Mouse (Mus musculus): Measurements from ENCODE around the gene Pelo. TPM values are rescaled to one million over a fixed set of nuclear protein-coding genes. Genes with fewer than 3 reads are reported as not detected.

Pelo gene
- total RNA-seq (2014; rRNA removed; ENCODE audit: low replicate concordance) = 25.7 and 30.2 TPM in 2 replicates
- 7.1 and 7.8 TPM in 2 replicates for polyA plus RNA-seq (2015; fragmentation: Nextera tagmentation; extraction: Ambion mirVana)

- TF ChIP-seq CTCF (IDR thresholded peaks at IDR 0.05; ENCODE audit: low read depth) = no peak
- 0 out of 2 replicates have a peak, but pooled peaks have one; percentile 61 for TF ChIP-seq EP300 (IDR thresholded peaks at IDR 0.05; ENCODE audit: low read depth)
- Histone ChIP-seq H3K9ac (replicated peaks; ENCODE audit: low read depth, low read length) (peak within 1 kb of the TSS; percentile 73), H3K4me3 (ENCODE audit: low read depth, low read length) (peak within 1 kb of the TSS; percentile 67), H3K4me1 (ENCODE audit: control insufficient read depth, insufficient read depth) (peaks cover 45% of the 10 kb centered on the region), H3K27ac (ENCODE audit: low read depth) (peak within 1 kb of the TSS; percentile 93), H3K4me2 (ENCODE audit: low read depth, low read length) (peak within 1 kb of the TSS; percentile 92), H3K9me3 (replicated peaks; ENCODE audit: control insufficient read depth, low read length) (no peaks in the 10 kb centered on the region), H3K36me3 (replicated peaks; ENCODE audit: control insufficient read depth, insufficient read depth, low read length) (peaks cover 13% of the 10 kb centered on the region), H3K27me3 (ENCODE audit: control insufficient read depth, insufficient read depth, low read length) (no peaks in the 10 kb centered on the region)
- WGBS = under 1% methylated on average over 60 of the region's 60 CpGs
- peak; percentile 93 for ATAC-seq (ENCODE audit: insufficient read depth, low read depth)
- peak; percentile 95 for DNase-seq (ENCODE audit: low spot score)
Measured at GRCm38 (mm10) chr13:115090069-115090976, at the start of gene Pelo. Pelo (minus strand) TSS chr13:115090186.

DNA sequence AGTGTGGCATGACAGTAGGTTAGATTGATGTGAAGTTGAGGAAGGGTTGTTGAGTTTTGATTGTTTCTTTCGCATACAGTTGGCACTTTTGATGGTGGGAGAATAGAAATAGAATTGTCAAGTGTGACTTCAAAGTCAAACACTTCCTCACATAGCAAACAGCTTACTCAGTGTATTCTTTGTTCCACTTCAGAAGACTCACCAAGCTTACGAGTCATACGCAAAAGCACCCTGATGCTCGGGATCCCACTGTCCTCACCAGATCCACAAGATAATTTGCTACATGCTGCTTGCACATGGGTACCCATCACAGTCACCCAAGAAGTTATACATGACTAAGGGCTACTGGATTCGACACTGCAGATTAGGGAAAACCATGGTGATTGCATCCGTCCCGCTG is 48.5 kb upstream of the Pelo start:
- no peak overlapping the region for H3K27ac ChIP-seq (ENCODE audit: low read depth)
- no peak overlapping the region for H3K4me3 ChIP-seq (ENCODE audit: low read depth, low read length)
- H3K27me3 ChIP-seq (ENCODE audit: control insufficient read depth, insufficient read depth, low read length) = no peaks in the 10 kb centered on the region
- H3K9me3 ChIP-seq (replicated peaks; ENCODE audit: control insufficient read depth, low read length) = no peaks in the 10 kb centered on the region
- no peak for DNase-seq (ENCODE audit: low spot score)
- H3K36me3 ChIP-seq (replicated peaks; ENCODE audit: control insufficient read depth, insufficient read depth, low read length) = no peaks in the 10 kb centered on the region
- H3K9ac ChIP-seq (replicated peaks; ENCODE audit: low read depth, low read length) = no peak overlapping the region
- no peak for ATAC-seq (ENCODE audit: insufficient read depth, low read depth)
- H3K4me2 ChIP-seq (ENCODE audit: low read depth, low read length) = no peak overlapping the region
- TF ChIP-seq EP300 (IDR thresholded peaks at IDR 0.05; ENCODE audit: low read depth) (no peak), CTCF (IDR thresholded peaks at IDR 0.05; ENCODE audit: low read depth) (no peak)
- H3K4me1 ChIP-seq (ENCODE audit: control insufficient read depth, insufficient read depth) = no peaks in the 10 kb centered on the region
- WGBS = 80% methylated on average over 7 of the region's 7 CpGs

DNA sequence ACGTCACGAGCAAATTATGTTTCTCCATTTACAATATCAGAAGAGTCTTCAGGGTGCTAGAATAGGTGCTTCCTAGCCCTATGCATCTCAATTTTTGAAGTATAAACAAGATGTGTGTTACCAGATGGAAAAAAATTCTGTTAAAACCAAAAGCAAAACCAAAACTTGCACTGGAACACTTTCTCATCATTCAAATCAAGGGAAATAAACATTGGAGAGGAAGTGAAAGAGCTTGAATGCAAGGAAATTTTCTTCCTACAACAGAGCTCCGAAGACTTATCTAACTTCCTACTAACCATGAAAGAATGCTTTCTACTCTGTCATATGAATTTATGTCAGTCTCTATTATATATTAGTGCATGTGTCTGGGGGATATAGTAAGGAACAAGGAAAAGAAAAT is 46.8 kb upstream of the Pelo start:
- H3K9me3 ChIP-seq (replicated peaks; ENCODE audit: control insufficient read depth, low read length) = no peaks in the 10 kb centered on the region
- H3K27me3 ChIP-seq (ENCODE audit: control insufficient read depth, insufficient read depth, low read length) = no peaks in the 10 kb centered on the region
- H3K4me1 ChIP-seq (ENCODE audit: control insufficient read depth, insufficient read depth) = peaks cover 4% of the 10 kb centered on the region; the same call in 1 of the 2 replicates
- no peak overlapping the region for H3K4me3 ChIP-seq (ENCODE audit: low read depth, low read length)
- no peak for TF ChIP-seq EP300 (IDR thresholded peaks at IDR 0.05; ENCODE audit: low read depth)
- no peak for TF ChIP-seq CTCF (IDR thresholded peaks at IDR 0.05; ENCODE audit: low read depth)
- no peak overlapping the region for H3K4me2 ChIP-seq (ENCODE audit: low read depth, low read length)
- no peak overlapping the region; the same call in 1 of the 2 replicates for H3K27ac ChIP-seq (ENCODE audit: low read depth)
- no peak for DNase-seq (ENCODE audit: low spot score)
- no peaks in the 10 kb centered on the region for H3K36me3 ChIP-seq (replicated peaks; ENCODE audit: control insufficient read depth, insufficient read depth, low read length)
- H3K9ac ChIP-seq (replicated peaks; ENCODE audit: low read depth, low read length) = no peak overlapping the region
- 64% methylated on average over 3 of the region's 3 CpGs for WGBS
- ATAC-seq (ENCODE audit: insufficient read depth, low read depth) = no peak

DNA sequence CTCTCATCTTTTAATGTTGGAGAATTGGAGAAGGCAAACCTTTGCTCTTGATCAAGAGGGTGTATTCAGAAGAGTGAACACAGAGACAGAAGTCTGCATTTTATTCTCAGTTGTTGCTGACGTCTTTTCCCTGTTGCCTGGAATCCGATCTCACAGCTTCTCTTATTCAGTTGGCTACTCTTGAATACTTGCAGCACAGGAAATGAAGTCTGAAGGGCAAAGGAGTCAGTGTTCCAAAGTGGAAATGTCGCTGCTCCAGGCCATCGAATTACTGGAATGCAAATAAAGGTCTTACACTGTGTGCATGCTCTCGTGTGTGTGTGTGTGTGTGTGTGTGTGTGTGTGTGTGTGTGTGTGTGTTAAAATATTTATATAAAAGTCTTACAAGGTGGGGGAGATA is 42.4 kb upstream of the Pelo start:
- ATAC-seq (ENCODE audit: insufficient read depth, low read depth) = no peak

DNA sequence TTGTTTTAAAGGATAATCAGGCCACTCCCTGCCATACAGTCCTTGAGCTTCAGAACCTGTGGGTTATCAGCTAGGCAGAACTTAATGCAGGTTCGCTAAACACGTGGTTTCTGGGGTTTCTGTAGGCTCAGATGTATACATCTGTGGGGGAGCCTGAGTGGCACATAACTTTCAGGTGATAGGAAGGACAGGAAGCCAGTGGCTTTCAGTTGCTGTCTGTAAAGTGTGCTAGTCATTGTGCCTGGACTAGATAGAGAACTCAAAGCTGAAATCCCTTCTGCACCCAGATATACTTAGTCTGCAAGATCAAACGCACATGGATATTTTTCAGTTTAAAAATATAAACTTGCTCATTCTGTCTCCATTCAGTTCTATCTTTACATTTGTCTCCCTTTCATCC is 41.4 kb upstream of the Pelo start:
- Histone ChIP-seq H3K4me1 (ENCODE audit: control insufficient read depth, insufficient read depth) (peaks cover 4% of the 10 kb centered on the region; the same call in 1 of the 2 replicates), H3K4me2 (ENCODE audit: low read depth, low read length) (no peak overlapping the region), H3K36me3 (replicated peaks; ENCODE audit: control insufficient read depth, insufficient read depth, low read length) (no peaks in the 10 kb centered on the region), H3K27me3 (ENCODE audit: control insufficient read depth, insufficient read depth, low read length) (no peaks in the 10 kb centered on the region), H3K27ac (ENCODE audit: low read depth) (no peak overlapping the region), H3K9ac (replicated peaks; ENCODE audit: low read depth, low read length) (no peak overlapping the region), H3K4me3 (ENCODE audit: low read depth, low read length) (no peak overlapping the region), H3K9me3 (replicated peaks; ENCODE audit: control insufficient read depth, low read length) (no peaks in the 10 kb centered on the region)
- WGBS = 56% methylated on average over 3 of the region's 3 CpGs
- DNase-seq (ENCODE audit: low spot score) = no peak
- ATAC-seq (ENCODE audit: insufficient read depth, low read depth) = no peak
- no peak for TF ChIP-seq CTCF (IDR thresholded peaks at IDR 0.05; ENCODE audit: low read depth)
- TF ChIP-seq EP300 (IDR thresholded peaks at IDR 0.05; ENCODE audit: low read depth) = no peak

More for the DNA sequence above, 42.4 kb upstream of the Pelo start:
- Histone ChIP-seq H3K27ac (ENCODE audit: low read depth) (peak overlapping the region; percentile 48; the same call in 1 of the 2 replicates), H3K4me1 (ENCODE audit: control insufficient read depth, insufficient read depth) (peaks cover 4% of the 10 kb centered on the region; the same call in 1 of the 2 replicates), H3K9me3 (replicated peaks; ENCODE audit: control insufficient read depth, low read length) (no peaks in the 10 kb centered on the region), H3K4me2 (ENCODE audit: low read depth, low read length) (no peak overlapping the region), H3K9ac (replicated peaks; ENCODE audit: low read depth, low read length) (no peak overlapping the region), H3K27me3 (ENCODE audit: control insufficient read depth, insufficient read depth, low read length) (no peaks in the 10 kb centered on the region), H3K4me3 (ENCODE audit: low read depth, low read length) (no peak overlapping the region), H3K36me3 (replicated peaks; ENCODE audit: control insufficient read depth, insufficient read depth, low read length) (no peaks in the 10 kb centered on the region)
- peak; percentile 44 for DNase-seq (ENCODE audit: low spot score)
- WGBS = 10% methylated on average over 5 of the region's 5 CpGs
- TF ChIP-seq EP300 (IDR thresholded peaks at IDR 0.05; ENCODE audit: low read depth) = no peak
- TF ChIP-seq CTCF (IDR thresholded peaks at IDR 0.05; ENCODE audit: low read depth) = no peak
